Mouse (Mus musculus) embryonic facial prominence, embryonic 13.5 days (tissue): ENCODE results near the gene Gm39566. TPM values are rescaled to one million over a fixed set of nuclear protein-coding genes. Genes with fewer than 3 reads are reported as not detected.
A peak's percentile ranks its signal among the peaks of the same experiment; 100 is the strongest.
"Not testable (repeated sequence)": the region's sequence is repeated elsewhere in the genome, so short reads cannot be mapped to it uniquely, and the experiment has no call there.

Source experiments
- ATAC-seq: fragments of 200-750 bp; cut with Nextera tagmentation; 2 replicates; pipeline ENCODE4 v1.8.0; 2017; ENCODE audit warnings: low read depth; ENCODE audit not compliant: insufficient number of reproducible peaks, insufficient read depth, low FRiP score, low TSS enrichment
- H3K27ac ChIP-seq: fragments of 300-500 bp; sonication (generic); 2 replicates; pipeline ENCODE4 v1.5.1; 2015; ENCODE audit warnings: moderate library complexity, mild to moderate bottlenecking, inconsistent platforms
- H3K27me3 ChIP-seq: fragments of 300-500 bp; sonication (generic); 2 replicates; pipeline ENCODE4 v1.6.1; 2015; ENCODE audit warnings: mild to moderate bottlenecking, inconsistent platforms
- H3K36me3 ChIP-seq: fragments of 300-500 bp; sonication (generic); 2 replicates; pipeline ENCODE4 v1.6.1; 2015; ENCODE audit warnings: mild to moderate bottlenecking, inconsistent platforms
- H3K4me1 ChIP-seq: fragments of 300-500 bp; sonication (generic); 2 replicates; pipeline ENCODE4 v1.6.1; 2015; ENCODE audit warnings: inconsistent platforms
- H3K4me2 ChIP-seq: fragments of 300-500 bp; sonication (generic); 2 replicates; pipeline ENCODE4 v1.6.1; 2015; ENCODE audit warnings: moderate library complexity, mild to moderate bottlenecking, inconsistent platforms
- H3K4me3 ChIP-seq: fragments of 300-500 bp; sonication (generic); 2 replicates; pipeline ENCODE4 v1.5.1; 2015; ENCODE audit warnings: mild to moderate bottlenecking, inconsistent platforms
- H3K9ac ChIP-seq: fragments of 300-500 bp; sonication (generic); 2 replicates; pipeline ENCODE4 v1.6.1; 2015; ENCODE audit warnings: mild to moderate bottlenecking, inconsistent platforms
- H3K9me3 ChIP-seq: fragments of 300-500 bp; sonication (generic); 2 replicates; pipeline ENCODE4 v1.6.1; 2016; ENCODE audit warnings: inconsistent platforms
- WGBS: fragments of 180-500 bp; shearing (Covaris S2); methylation state at CpG from one replicate; pipeline ENCODE4 v1.1.7; 2015; ENCODE audit warnings: mixed read lengths; 5-methylcytosine and 5-hydroxymethylcytosine counted together
- polyA plus RNA-seq: library from polyadenylated mRNA; unstranded; fragments of >200 nt; fragmentation: Nextera tagmentation; extraction: Ambion mirVana; gene quantifications from 2 replicates; pipeline ENCODE4 v1.2.1, GENCODE M21; 2015

Gene Gm39566
- polyA plus RNA-seq = not detected in 2 replicates

GRCm38 (mm10) chr11:69815155-69815554 is at the start of gene Gm39566:
Gene Gm39566 (minus strand): TSS chr11:69815298.
- Histone ChIP-seq H3K27ac (no peak within 1 kb of the TSS), H3K9me3 (peaks cover 14% of the 10 kb centered on the region; the same call in 1 of the 2 replicates), H3K4me3 (no peak within 1 kb of the TSS), H3K27me3 (no peaks in the 10 kb centered on the region), H3K36me3 (no peaks in the 10 kb centered on the region), H3K9ac (no peak within 1 kb of the TSS), H3K4me2 (no peak within 1 kb of the TSS), H3K4me1 (no peaks in the 10 kb centered on the region)
- no peak for ATAC-seq
- 60% methylated on average over 10 of the region's 10 CpGs for WGBS

GRCm38 (mm10) chr11:69864138-69864860 is 49.2 kb upstream of the Gm39566 start:
- no peak for ATAC-seq
- Histone ChIP-seq H3K27me3 (peaks cover 5% of the 10 kb centered on the region), H3K9me3 (no peaks in the 10 kb centered on the region), H3K4me3 (no peak overlapping the region), H3K9ac (no peak overlapping the region), H3K4me1 (0 out of 2 replicates have a peak, but pooled peaks cover 5% of the 10 kb centered on the region), H3K27ac (no peak overlapping the region), H3K4me2 (no peak overlapping the region), H3K36me3 (no peaks in the 10 kb centered on the region)
- WGBS = 49% methylated on average over 8 of the region's 8 CpGs

- not testable (repeated sequence) for H3K9ac ChIP-seq, H3K4me2 ChIP-seq, H3K4me3 ChIP-seq, H3K4me1 ChIP-seq, ATAC-seq, H3K27ac ChIP-seq, H3K9me3 ChIP-seq, H3K36me3 ChIP-seq
- 76% methylated on average over 3 of the region's 3 CpGs for WGBS
- H3K27me3 ChIP-seq = peaks cover 10% of the 10 kb centered on the region
Observed at GRCm38 (mm10) chr11:69863729-69864128, 48.6 kb upstream of the Gm39566 start.

- ATAC-seq = no peak
- H3K9me3 ChIP-seq = no peaks in the 10 kb centered on the region
- H3K9ac ChIP-seq = peak within 1 kb of the TSS; percentile 58; the same call in 1 of the 2 replicates
- H3K4me3 ChIP-seq = peak within 1 kb of the TSS; percentile 27
- H3K4me1 ChIP-seq = peaks cover 9% of the 10 kb centered on the region
- no peaks in the 10 kb centered on the region; the same call in 1 of the 2 replicates for H3K36me3 ChIP-seq
- H3K27me3 ChIP-seq = peaks cover 27% of the 10 kb centered on the region
- WGBS = 17% methylated on average over 30 of the region's 30 CpGs
- H3K27ac ChIP-seq = peak within 1 kb of the TSS; percentile 73
- H3K4me2 ChIP-seq = peak within 1 kb of the TSS; percentile 42
Observed at GRCm38 (mm10) chr11:69858113-69858998, 43.3 kb upstream of the Gm39566 start, which contains the start of gene Tnk1. Gene Tnk1 (minus strand): TSS chr11:69858730.

- Histone ChIP-seq H3K4me3 (no peak overlapping the region), H3K9ac (no peak overlapping the region), H3K4me1 (peaks cover 18% of the 10 kb centered on the region), H3K27me3 (peaks cover 27% of the 10 kb centered on the region), H3K36me3 (peaks cover 27% of the 10 kb centered on the region), H3K4me2 (peak overlapping the region; percentile 30), H3K9me3 (no peaks in the 10 kb centered on the region), H3K27ac (no peak overlapping the region)
- ATAC-seq = no peak
- 25% methylated on average over 16 of the region's 16 CpGs for WGBS
Observed at GRCm38 (mm10) chr11:69855347-69855746, 40.2 kb upstream of the Gm39566 start.

- Histone ChIP-seq H3K4me3 (no peak overlapping the region), H3K36me3 (peaks cover 34% of the 10 kb centered on the region), H3K4me1 (peaks cover 22% of the 10 kb centered on the region), H3K9ac (no peak overlapping the region), H3K27me3 (peaks cover 26% of the 10 kb centered on the region), H3K27ac (no peak overlapping the region), H3K4me2 (no peak overlapping the region), H3K9me3 (no peaks in the 10 kb centered on the region)
- ATAC-seq = no peak
- whole genome bisulfite sequencing = 84% methylated on average over 10 of the region's 10 CpGs
Observed at GRCm38 (mm10) chr11:69854680-69855079, 39.6 kb upstream of the Gm39566 start.

GRCm38 (mm10) chr11:69853994-69854393 is 38.9 kb upstream of the Gm39566 start:
- H3K9ac ChIP-seq = no peak overlapping the region
- H3K27me3 ChIP-seq = peaks cover 19% of the 10 kb centered on the region
- ATAC-seq = no peak
- H3K4me1 ChIP-seq = peaks cover 22% of the 10 kb centered on the region
- 74% methylated on average over 7 of the region's 7 CpGs for WGBS
- H3K36me3 ChIP-seq = peaks cover 41% of the 10 kb centered on the region
- H3K4me2 ChIP-seq = no peak overlapping the region
- H3K27ac ChIP-seq = no peak overlapping the region
- H3K4me3 ChIP-seq = no peak overlapping the region
- H3K9me3 ChIP-seq = no peaks in the 10 kb centered on the region

GRCm38 (mm10) chr11:69850754-69851153 is 35.7 kb upstream of the Gm39566 start:
- Histone ChIP-seq H3K4me2 (no peak overlapping the region), H3K27ac (peak overlapping the region; percentile 33; the same call in 1 of the 2 replicates), H3K4me3 (no peak overlapping the region), H3K36me3 (peaks cover 55% of the 10 kb centered on the region), H3K9ac (no peak overlapping the region), H3K27me3 (peaks cover 2% of the 10 kb centered on the region; the same call in 1 of the 2 replicates), H3K4me1 (peaks cover 40% of the 10 kb centered on the region), H3K9me3 (no peaks in the 10 kb centered on the region)
- 63% methylated on average over 8 of the region's 8 CpGs for WGBS
- ATAC-seq = no peak

GRCm38 (mm10) chr11:69849884-69850283 is 34.8 kb upstream of the Gm39566 start:
- Histone ChIP-seq H3K27ac (no peak overlapping the region), H3K4me3 (no peak overlapping the region), H3K27me3 (no peaks in the 10 kb centered on the region), H3K36me3 (peaks cover 55% of the 10 kb centered on the region), H3K9ac (no peak overlapping the region), H3K4me1 (peaks cover 41% of the 10 kb centered on the region), H3K9me3 (no peaks in the 10 kb centered on the region), H3K4me2 (no peak overlapping the region)
- no peak for ATAC-seq
- WGBS = 94% methylated on average over 15 of the region's 15 CpGs

GRCm38 (mm10) chr11:69849128-69849527 is 34.0 kb upstream of the Gm39566 start:
- 0 out of 2 replicates have a peak overlapping the region, but pooled peaks have one; percentile 1 for H3K27ac ChIP-seq
- no peak overlapping the region for H3K4me2 ChIP-seq
- H3K9ac ChIP-seq = no peak overlapping the region
- no peaks in the 10 kb centered on the region for H3K9me3 ChIP-seq
- H3K4me1 ChIP-seq = peaks cover 41% of the 10 kb centered on the region
- H3K36me3 ChIP-seq = peaks cover 55% of the 10 kb centered on the region
- 88% methylated on average over 9 of the region's 9 CpGs for WGBS
- no peak for ATAC-seq
- H3K27me3 ChIP-seq = no peaks in the 10 kb centered on the region
- H3K4me3 ChIP-seq = no peak overlapping the region

- no peaks in the 10 kb centered on the region for H3K27me3 ChIP-seq
- H3K9me3 ChIP-seq = no peaks in the 10 kb centered on the region
- H3K27ac ChIP-seq = peak overlapping the region; percentile 96; the same call in 1 of the 2 replicates
- ATAC-seq = no peak
- H3K4me2 ChIP-seq = peak overlapping the region; percentile 94
- H3K9ac ChIP-seq = peak overlapping the region; percentile 90; the same call in 1 of the 2 replicates
- 94% methylated on average over 6 of the region's 6 CpGs for WGBS
- peaks cover 54% of the 10 kb centered on the region for H3K36me3 ChIP-seq
- peaks cover 36% of the 10 kb centered on the region for H3K4me1 ChIP-seq
- peak overlapping the region; percentile 76 for H3K4me3 ChIP-seq
Observed at GRCm38 (mm10) chr11:69848021-69848420, 32.9 kb upstream of the Gm39566 start.
